Mouse (Mus musculus): ENCODE measurements around the gene Phxr2. TPM values are rescaled to one million over a fixed set of nuclear protein-coding genes. Genes with fewer than 3 reads are reported as not detected.

The Phxr2 gene
- polyA plus RNA-seq, 1 experiment: not detected

DNA sequence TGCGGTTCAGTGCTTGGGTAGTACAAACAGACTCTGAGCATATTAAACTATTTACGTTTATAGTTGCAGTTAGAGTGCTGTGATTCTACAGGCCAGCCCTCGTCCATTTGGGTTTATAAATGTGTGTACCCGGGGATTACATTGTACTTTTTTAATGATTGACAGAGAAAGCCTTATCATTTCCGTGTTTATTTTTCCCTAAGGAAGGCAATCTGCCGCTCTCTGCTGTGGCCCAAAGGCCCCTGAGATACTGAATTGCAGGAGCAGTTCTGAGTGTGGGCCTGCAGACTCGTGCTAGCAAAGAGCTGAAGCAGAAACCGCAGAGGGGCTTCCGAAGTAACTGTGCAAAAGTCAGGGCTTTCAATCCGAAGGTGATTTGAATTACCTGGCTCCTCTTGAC is 8.2 kb downstream of the Phxr2 start:
- Histone ChIP-seq H3K4me3 (replicated peaks; ENCODE audit: extremely low read depth, low read depth, low read length) (no peak overlapping the region), H3K4me1 (ENCODE audit: control insufficient read depth, insufficient read depth, low read length) (peaks cover 4% of the 10 kb centered on the region)
- no peak for DNase-seq
- WGBS: 49% methylated on average over 10 of the region's 10 CpGs
- no peak for TF ChIP-seq POLR2A (IDR thresholded peaks at IDR 0.05; ENCODE audit: borderline replicate concordance, extremely low read depth, low read depth, low read length)
- TF ChIP-seq CTCF (IDR thresholded peaks at IDR 0.05; ENCODE audit: insufficient read depth, low read length): no peak

DNA sequence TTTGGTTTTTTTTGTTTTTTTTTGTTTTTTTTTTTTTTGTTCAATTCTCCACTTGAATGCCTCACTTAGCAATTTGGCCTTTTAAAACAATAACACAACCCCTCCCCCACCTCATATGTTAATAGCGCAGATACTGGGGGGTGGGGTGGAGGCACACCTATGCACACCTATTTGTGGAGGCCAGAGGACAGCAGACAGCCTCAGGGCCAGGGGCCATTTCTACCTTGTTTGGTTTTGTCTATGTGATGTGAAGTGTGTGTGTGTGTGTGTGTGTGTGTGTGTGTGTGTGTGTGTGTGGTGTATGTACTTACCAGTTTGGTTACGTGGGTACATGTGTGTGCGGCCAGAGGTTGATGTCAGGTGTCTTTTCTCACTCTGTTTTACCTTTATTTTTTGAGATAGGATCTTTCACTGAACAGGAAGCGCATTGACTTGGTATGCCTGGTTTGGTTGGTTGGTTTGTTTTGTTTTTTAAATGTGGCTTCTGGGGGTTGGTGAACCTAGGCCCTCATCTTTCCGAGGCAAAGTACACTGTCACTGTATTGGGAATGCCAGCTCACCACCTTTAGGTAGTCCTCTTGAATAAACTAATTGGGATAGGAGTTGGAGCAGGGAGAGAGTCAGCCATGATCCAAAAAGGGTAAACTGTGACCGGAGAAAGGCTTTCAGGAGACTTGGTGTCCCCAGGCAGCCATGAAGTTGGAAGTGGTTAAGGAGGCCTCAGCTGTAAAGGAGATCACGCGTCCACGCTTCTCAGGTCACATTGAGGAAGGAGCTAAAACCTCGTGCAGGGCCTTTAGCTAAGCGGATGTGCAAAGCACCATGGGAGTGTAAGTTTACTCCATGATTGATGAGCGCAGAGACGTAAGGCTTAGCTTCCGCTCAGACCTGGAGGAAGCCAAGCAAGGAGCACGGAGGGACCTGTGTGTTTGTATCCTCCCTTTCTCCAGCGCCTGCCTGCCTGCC is 9.2 kb downstream of the Phxr2 start:
- no peak overlapping the region for H3K4me3 ChIP-seq (replicated peaks; ENCODE audit: extremely low read depth, low read depth, low read length)

DNA sequence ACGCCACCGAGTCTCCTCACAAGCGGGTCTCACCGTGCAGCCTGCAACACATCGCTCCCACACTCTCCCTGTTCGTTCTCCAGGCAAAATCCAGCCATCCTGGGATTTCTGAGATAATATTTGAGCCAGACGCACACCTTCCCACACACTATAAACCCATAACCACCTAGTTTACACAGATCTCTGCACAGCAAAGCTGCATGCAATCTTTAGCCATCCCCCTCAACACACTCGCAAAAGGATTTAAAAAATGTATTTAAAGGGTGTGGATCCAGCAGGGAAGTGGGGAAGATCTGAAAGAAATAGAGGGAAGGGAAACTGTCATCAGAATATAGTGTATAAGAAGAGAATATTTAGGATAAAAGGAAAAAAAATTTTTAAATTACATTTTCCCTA is 9.9 kb downstream of the Phxr2 start:
- DNase-seq: no peak
- no peak for TF ChIP-seq POLR2A (IDR thresholded peaks at IDR 0.05; ENCODE audit: borderline replicate concordance, extremely low read depth, low read depth, low read length)
- no peak for TF ChIP-seq CTCF (IDR thresholded peaks at IDR 0.05; ENCODE audit: insufficient read depth, low read length)
- WGBS: 83% methylated on average over 8 of the region's 8 CpGs
- Histone ChIP-seq H3K4me3 (replicated peaks; ENCODE audit: extremely low read depth, low read depth, low read length) (no peak overlapping the region), H3K4me1 (ENCODE audit: control insufficient read depth, insufficient read depth, low read length) (peaks cover 5% of the 10 kb centered on the region)

More for the DNA sequence above, 9.2 kb downstream of the Phxr2 start:
- TF ChIP-seq CTCF (IDR thresholded peaks at IDR 0.05; ENCODE audit: insufficient read depth, low read length) (no peak), POLR2A (IDR thresholded peaks at IDR 0.05; ENCODE audit: borderline replicate concordance, extremely low read depth, low read depth, low read length) (no peak)
- peaks cover 5% of the 10 kb centered on the region for H3K4me1 ChIP-seq (ENCODE audit: control insufficient read depth, insufficient read depth, low read length)
- WGBS: 81% methylated on average over 16 of the region's 16 CpGs
- DNase-seq: no peak

DNA sequence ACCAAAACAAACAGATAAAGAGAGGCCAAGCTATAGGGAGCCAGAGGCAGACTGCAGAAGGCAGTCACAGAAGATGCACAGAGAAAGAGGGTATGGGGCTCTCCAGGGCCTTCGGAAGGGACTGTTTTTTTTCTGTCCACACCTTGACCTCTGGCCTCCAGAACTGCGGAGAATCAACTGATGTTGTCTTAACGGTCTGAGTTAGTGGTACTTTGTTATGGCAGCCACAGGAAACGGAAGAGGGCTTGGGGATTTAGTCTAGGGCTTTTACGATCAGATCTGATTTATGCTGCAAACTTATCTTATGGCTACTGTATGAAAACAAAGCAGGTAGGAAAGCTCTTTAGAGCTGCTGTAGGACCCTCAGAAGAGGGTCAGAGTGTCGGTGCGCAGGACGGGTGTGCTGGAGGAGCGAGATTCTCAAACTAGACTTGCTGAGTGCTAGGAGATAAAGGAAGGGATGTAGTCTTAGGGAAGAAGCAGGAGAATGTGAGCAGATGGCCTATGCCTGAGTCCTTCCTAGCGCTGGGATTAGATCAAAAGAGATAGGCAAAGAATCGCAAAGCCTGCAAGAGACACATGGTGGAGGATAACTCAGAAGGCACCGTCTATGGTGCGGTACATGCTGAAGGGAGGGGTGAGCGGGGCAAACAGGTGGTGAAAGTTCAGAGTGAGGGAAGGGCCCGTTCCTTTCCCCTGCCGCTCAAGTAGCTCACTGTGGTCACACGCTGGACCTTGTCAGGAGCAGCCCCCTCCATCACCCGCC is 10.5 kb downstream of the Phxr2 start:
- H3K4me1 ChIP-seq (ENCODE audit: control insufficient read depth, insufficient read depth, low read length): peaks cover 5% of the 10 kb centered on the region
- TF ChIP-seq POLR2A (IDR thresholded peaks at IDR 0.05; ENCODE audit: borderline replicate concordance, extremely low read depth, low read depth, low read length): no peak
- TF ChIP-seq CTCF (IDR thresholded peaks at IDR 0.05; ENCODE audit: insufficient read depth, low read length): no peak
- no peak overlapping the region for H3K4me3 ChIP-seq (replicated peaks; ENCODE audit: extremely low read depth, low read depth, low read length)
- 62% methylated on average over 18 of the region's 18 CpGs for WGBS
- DNase-seq: no peak

DNA sequence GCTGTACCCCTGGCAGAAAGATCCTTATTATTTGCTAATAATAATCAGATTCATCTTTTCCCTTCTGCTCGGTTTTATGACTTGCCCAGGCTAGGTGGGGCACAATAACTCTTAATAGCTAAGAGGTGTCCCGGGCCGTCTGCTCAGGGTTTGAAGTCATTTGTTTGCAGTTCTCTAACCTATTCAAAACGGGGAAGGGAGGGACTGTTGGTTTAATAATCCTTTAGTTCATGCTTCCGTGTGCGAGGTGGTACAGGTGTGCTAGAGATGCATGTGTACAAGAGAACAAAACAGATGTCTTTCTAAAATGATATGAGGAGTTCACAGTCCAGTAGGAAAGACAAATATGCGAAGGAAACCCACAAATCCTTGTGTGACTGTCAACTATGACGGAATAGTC is 11.8 kb downstream of the Phxr2 start:
- Histone ChIP-seq H3K4me1 (ENCODE audit: control insufficient read depth, insufficient read depth, low read length) (peaks cover 5% of the 10 kb centered on the region), H3K4me3 (replicated peaks; ENCODE audit: extremely low read depth, low read depth, low read length) (no peak overlapping the region)
- no peak for TF ChIP-seq CTCF (IDR thresholded peaks at IDR 0.05; ENCODE audit: insufficient read depth, low read length)
- TF ChIP-seq POLR2A (IDR thresholded peaks at IDR 0.05; ENCODE audit: borderline replicate concordance, extremely low read depth, low read depth, low read length): no peak
- no peak for DNase-seq
- 68% methylated on average over 8 of the region's 8 CpGs for WGBS

DNA sequence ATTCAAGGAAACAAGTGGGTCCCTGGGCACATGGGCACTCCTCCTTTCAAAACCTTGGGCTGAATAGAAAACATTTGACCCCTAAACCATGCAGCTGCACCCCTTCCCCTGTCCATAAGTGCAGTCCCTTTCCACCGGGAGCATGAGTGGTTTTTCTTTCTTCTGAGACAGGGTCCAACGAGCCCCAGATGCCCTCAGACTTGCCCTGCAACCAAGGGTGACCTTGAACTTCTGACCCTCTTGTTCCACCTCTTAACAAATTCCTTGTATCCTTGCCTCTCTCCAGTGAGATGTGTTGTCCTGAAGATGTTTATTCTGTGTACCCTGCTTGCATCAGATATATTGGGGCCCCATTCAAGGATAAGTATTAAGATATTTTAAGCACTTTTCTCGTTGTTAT is 12.6 kb downstream of the Phxr2 start:
- Histone ChIP-seq H3K4me1 (ENCODE audit: control insufficient read depth, insufficient read depth, low read length) (peaks cover 12% of the 10 kb centered on the region), H3K4me3 (replicated peaks; ENCODE audit: extremely low read depth, low read depth, low read length) (no peak overlapping the region)
- no peak for DNase-seq
- 31% methylated on average over 3 of the region's 3 CpGs for WGBS
- no peak for TF ChIP-seq POLR2A (IDR thresholded peaks at IDR 0.05; ENCODE audit: borderline replicate concordance, extremely low read depth, low read depth, low read length)
- no peak for TF ChIP-seq CTCF (IDR thresholded peaks at IDR 0.05; ENCODE audit: insufficient read depth, low read length)

DNA sequence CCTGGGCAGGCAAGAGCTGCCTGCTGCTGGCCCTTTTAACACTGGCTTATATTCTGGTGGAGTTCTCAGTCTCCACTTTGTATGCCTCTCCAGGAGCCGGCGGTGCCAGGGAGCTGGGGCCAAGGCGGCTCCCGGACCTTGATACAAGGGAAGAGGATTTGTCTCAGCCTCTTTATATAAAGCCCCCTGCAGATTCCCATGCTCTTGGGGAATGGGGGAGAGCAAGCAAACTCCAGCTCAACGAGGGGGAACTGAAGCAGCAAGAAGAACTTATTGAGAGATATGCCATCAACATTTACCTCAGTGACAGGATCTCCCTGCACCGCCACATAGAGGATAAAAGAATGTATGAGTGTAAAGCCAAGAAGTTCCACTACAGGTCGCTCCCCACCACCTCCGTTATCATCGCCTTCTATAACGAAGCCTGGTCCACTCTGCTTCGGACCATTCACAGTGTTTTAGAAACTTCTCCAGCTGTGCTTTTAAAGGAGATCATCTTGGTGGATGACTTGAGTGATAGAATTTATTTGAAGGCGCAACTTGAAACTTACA is 17.6 kb downstream of the Phxr2 start:
- peak overlapping the region; percentile 78 for H3K4me3 ChIP-seq (replicated peaks; ENCODE audit: extremely low read depth, low read depth, low read length)
- WGBS: 34% methylated on average over 12 of the region's 12 CpGs
- TF ChIP-seq POLR2A (IDR thresholded peaks at IDR 0.05; ENCODE audit: borderline replicate concordance, extremely low read depth, low read depth, low read length) (no peak), CTCF (IDR thresholded peaks at IDR 0.05; ENCODE audit: insufficient read depth, low read length) (no peak)
- no peak for DNase-seq
- peaks cover 14% of the 10 kb centered on the region for H3K4me1 ChIP-seq (ENCODE audit: control insufficient read depth, insufficient read depth, low read length)

DNA sequence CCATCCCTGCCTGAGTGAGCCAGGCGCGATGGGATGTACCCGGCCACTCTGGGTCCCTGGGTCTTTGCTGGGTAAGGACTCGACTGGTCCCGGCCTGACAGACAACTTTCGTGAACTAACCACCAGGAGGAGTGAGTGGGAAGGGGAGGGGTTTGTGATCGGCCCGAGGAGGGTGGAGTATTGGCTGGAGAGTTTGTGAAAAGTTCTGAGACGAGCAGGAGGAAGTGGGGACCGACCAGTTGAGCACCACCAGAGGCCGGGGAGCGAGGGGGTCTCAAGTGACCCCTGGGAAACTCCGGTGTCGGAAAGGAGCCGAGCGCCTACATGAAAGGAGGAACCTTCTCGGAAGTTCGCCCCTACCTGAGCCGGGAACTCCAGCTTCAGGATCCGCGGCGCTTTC is 18.2 kb downstream of the Phxr2 start, which contains the start of gene Galnt4:
Gene Galnt4, plus strand, starts transcription at position 196 of the 400 bp plus-strand sequence.
- TF ChIP-seq CTCF (IDR thresholded peaks at IDR 0.05; ENCODE audit: insufficient read depth, low read length) (peak; percentile 74), POLR2A (IDR thresholded peaks at IDR 0.05; ENCODE audit: borderline replicate concordance, extremely low read depth, low read depth, low read length) (peak; percentile 73; the same call in 1 of the 2 replicates)
- peak; percentile 82 for DNase-seq
- Histone ChIP-seq H3K4me3 (replicated peaks; ENCODE audit: extremely low read depth, low read depth, low read length) (peak within 1 kb of the TSS; percentile 78), H3K4me1 (ENCODE audit: control insufficient read depth, insufficient read depth, low read length) (peaks cover 12% of the 10 kb centered on the region)
- WGBS: under 1% methylated on average over 22 of the region's 22 CpGs

All from lung, adult 2 months (tissue).